Mouse (Mus musculus): ENCODE results near the gene Numb.

DNA sequence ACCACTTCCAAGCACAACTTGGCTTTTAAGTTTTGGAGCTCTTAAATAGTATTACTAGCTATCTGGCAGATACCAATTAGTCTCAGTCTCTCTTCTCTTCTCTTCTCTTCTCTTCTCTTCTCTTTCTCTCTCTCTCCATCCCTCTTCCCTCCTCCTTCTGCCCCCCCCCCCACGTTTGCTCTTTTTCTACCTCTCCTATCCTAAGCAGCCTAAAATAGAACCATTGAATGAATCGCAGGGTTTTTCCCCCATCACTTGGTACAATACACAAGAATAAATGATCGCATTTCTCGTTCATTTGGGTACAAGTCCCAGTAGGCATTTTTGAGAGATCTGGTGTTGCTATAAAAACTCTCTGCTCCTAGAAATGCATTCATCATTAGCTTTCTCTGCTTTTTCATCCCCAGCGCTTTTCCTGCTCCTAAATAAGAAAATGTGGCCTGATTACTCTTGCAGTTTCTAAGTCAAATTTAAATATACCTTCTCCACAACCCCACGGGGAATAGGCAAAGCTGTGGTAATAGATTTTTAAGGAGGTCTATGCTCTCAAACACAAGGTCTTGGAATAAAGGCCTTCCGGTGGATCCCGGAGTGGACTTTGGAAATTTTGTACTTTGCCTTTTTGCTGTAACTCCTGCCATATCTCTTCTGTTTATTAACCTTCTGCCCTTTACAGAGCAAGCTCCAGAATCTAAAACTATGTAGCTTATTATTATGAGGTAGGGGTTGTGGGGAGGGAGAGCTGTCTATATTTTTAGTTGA is 1.2 kb upstream of the Numb start:
- TF ChIP-seq GATA1 (IDR thresholded peaks at IDR 0.05; ENCODE audit: borderline replicate concordance, low read length) (no peak), FLI1 (IDR thresholded peaks at IDR 0.05; ENCODE audit: low read length) (no peak)

All from megakaryocyte, embryonic 14.5 days (primary cell).